Mouse (Mus musculus) skeletal muscle tissue, adult 2 months (tissue): Measurements from ENCODE around the gene Col18a1.

Source experiments
- DNase-seq: peaks from one replicate; pipeline ENCODE4 v3.0.0-alpha.2; 2012; ENCODE audit warnings: low read depth, low spot score

Gene Col18a1

GRCm38 (mm10) chr10:77182804-77183331, 16.5 kb upstream of the Col18a1 start:
- DNase-seq, result no peak

DNA sequence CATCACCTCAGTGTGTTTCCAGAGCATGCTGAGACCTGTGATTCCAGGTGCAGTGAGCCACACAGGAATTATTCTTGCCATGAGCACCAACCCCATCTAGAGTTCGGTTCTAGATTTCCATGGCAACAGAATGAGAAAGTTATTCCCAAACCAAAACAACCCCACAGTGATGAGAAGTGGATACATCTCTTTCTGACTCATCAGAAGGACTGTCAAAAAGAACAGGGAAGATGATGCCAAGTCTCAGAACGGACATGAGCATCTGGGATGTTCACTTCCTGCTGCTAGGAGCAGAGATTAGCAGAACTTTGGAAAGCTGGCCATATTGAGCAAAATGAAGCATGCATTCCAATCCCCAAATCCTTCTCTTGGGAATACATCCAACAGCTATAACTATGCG, 13.8 kb upstream of the Col18a1 start:
- DNase-seq, result no peak

DNA sequence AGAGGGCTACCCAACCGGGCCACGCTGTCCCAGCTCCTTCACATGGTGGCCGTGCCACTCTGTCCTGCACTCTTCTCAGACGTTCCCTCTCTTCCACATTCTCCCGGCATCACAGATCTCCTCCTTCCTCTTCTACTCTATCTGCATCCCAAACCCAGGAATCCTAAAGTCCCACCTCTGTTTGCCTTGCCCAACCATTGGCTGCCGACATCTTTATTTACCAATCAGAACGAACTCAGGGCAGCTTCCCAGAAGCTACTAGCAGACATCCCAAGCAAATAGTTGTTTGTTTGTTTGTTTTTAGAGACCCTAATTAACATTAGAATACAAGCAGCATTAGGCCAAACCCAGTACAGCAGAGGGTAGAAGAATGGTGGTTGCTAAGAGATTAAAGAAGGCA, 12.3 kb upstream of the Col18a1 start:
- no peak for DNase-seq

DNA sequence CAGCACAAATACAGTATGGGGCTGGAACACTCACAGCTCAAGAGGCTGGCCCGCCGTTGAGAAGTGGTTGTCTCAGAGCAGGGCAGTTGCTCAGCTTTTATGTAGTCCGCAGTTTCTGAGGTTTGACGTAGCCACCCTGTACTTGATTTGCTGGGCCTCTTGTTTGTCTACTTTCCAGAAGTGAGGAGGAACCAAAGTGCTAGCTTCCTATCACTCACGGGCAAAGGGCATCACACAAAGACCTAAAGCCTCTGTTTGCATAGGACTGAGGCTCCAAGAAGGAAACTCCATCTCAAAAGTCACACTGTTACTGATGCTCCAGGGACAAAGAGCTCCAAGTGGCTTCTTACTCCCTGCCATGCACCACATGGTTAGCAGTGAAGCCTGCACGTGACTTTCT, 4.1 kb upstream of the Col18a1 start:
- DNase-seq, result no peak

- DNase-seq, result no peak
These were observed 916 bp downstream of the Col18a1 start for GRCm38 (mm10) chr10:77165318-77165945.

GRCm38 (mm10) chr10:77164437-77165052, 1.8 kb downstream of the Col18a1 start:
- no peak for DNase-seq

DNA sequence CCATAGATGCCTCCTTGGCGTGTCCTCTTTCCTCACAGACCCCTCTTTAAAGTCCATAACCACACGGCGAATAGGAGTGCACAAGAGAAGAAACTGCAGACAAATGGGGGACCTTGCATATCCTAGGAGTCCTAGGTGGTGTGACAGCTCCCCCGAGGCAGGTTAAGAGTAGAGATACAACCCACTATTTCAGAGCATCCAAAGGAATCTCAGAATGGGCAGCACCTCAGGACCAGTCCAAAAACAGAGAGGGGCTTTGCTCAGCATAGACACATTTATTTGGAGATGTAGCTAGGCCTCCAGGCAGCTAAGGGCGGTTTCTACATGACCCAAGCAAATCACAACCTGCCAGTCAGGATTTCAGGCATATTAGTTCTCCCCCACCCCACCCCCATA, 2.3 kb downstream of the Col18a1 start:
- DNase-seq, result no peak

DNA sequence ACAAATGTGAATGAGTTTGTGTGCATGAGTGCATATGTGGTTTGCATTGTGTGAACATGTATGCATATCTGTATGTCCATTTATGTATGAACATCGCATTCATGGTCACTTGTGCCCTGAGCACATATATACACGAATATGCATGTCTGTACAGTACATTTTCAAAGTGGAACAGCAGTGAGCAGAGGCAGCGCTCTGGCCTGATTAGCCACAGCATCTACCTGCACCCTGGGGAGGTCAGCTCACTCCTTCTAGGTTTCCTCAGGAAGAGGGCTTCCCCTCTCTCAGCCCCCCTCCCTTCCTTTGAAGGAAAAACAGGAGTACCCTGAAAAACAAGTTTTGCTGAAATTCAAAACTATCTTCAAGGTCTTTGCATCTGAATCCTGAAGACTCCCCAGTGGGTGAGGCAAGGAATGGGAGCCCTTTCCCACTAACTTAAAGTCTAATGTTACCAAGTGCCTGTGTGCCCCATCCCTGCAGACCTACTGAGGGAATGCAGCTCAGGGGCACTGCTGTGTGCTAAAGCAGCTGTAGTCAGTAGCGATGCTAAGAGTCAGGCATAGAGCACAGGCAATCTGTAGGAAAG, 2.9 kb downstream of the Col18a1 start:
- no peak for DNase-seq

- no peak for DNase-seq
These were observed 6.8 kb downstream of the Col18a1 start for GRCm38 (mm10) chr10:77159573-77159972.

GRCm38 (mm10) chr10:77158948-77159347, 7.4 kb downstream of the Col18a1 start:
- no peak for DNase-seq

DNA sequence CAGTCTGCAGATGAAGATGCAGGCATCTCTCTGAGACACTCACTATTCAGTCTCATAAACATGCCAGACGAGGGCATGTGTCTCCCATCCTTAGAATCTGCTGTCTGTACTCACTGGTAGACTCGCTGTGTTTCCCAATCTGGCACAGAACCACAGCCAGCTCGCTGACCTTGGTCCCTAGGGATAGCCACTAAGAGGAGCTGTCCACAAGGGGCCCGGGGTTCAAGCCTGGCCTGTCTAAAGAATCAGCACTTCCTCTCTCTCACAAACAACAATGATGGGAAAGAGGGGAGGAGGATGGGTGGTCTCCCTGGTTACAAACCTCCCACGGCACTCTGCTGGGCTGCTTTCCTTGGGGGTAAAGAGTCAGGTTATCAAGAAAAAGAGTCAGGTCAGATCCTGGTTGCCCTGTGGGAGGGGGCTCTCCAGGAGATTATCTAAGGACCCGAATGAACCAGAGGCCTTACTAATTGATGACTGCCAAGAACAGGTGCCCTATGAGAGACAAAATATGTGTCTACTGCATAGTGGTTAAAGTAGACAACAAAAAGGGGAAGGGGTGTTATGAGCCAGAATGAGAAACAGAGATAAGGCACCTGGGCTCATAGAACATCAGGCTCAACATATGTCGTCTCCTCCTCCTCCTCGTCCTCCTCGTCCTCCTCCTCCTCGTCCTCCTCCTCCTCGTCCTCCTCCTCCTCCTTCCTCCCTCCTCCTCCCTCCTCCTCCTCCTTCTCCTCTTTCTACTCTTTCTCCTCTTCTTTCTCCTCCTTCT, 8.9 kb downstream of the Col18a1 start:
- DNase-seq, result no peak

GRCm38 (mm10) chr10:77152178-77152621, 14.1 kb downstream of the Col18a1 start:
- DNase-seq, result no peak

DNA sequence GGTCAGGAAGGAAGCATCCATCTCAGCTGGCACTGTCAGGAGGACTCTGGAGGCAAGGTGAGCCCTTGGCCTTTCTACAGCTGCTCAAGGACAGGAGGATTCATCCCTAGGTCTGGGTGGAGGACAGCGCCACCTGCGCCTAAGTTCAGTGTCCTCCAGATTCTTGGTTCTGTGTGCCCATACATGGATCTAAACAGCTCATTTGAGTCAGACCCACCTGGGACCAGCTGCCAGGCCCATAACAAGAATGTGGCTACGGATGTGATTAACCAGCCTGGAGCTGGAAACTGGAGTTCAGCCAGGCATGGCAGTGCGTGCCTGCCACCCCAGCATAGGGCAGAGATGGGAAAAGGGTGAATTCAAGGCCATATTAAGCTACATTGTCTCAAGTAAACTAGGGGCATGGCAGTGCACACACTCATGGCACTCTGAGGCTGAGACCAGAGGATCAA, 14.8 kb downstream of the Col18a1 start:
- no peak for DNase-seq

DNA sequence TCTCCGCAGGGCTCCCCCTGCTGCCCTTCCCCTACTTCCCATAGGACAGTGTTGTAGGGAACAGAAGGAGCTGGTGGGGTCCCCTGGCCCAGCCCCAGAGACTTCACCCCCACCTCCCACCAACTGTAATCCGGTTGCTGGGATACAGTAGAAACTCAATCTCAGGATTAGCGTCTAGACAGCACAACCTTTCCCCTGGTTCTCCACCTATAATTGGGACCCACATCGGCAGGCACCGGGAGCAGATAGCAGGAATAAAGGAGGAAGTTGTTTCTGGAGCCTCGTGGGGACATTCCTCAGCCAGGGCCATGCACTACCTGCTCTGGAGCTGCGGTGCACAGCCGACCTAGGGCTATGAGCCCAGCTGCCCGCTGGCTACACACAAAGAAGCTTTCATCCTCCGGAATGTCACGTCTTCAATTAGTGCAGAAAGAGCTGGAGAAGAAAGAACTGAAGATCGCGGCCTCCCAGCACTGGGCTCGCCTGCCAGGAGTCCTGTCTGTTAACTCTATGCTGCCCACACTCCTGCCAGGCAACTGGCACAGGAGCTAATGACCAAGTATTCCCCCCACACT, 15.3 kb downstream of the Col18a1 start:
- DNase-seq, result no peak

GRCm38 (mm10) chr10:77150016-77150415, 16.3 kb downstream of the Col18a1 start:
- DNase-seq, result no peak

DNA sequence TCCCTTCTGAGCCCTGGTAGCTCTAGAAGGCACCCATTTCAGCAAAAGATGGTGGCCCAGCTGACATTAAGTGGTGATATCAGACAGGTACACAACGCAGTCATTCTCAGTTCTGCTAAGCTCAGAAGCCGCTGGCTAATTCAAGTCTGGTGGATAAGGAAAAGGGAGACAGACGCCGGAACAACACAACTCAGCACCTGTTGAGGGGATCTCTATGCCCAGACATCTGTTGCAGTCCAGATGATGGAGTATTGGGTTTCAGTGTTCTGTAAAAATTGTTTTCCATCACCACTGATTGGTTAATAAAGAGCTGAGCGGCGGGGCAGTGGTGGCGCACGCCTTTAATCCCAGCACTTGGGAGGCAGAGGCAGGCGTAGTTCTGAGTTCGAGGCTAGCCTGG, 18.8 kb downstream of the Col18a1 start:
- no peak for DNase-seq

- DNase-seq, result peak; percentile 18
These were observed 19.4 kb downstream of the Col18a1 start for GRCm38 (mm10) chr10:77146901-77147463.

DNA sequence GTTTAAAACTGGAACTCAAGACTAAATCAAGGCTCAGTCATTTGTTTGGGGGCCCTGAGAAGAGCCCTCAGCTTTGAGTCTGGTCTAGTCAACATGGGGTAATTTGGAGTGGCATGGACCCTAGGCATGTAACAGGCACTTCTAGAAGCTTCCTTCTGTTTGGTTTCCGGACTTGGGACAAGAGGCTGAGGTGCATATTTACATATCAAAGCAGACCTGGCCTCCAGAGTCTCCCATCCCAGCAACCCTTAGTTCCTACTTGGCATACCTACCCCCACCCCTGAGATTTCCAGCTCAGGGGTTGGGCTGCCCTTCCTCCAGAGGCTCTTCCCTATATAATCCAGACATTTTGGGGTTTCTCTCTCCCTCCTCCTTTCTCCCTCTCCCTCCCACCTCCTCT, 20.4 kb downstream of the Col18a1 start:
- no peak for DNase-seq

- no peak for DNase-seq
These were observed 22.0 kb downstream of the Col18a1 start for GRCm38 (mm10) chr10:77144372-77144771.

DNA sequence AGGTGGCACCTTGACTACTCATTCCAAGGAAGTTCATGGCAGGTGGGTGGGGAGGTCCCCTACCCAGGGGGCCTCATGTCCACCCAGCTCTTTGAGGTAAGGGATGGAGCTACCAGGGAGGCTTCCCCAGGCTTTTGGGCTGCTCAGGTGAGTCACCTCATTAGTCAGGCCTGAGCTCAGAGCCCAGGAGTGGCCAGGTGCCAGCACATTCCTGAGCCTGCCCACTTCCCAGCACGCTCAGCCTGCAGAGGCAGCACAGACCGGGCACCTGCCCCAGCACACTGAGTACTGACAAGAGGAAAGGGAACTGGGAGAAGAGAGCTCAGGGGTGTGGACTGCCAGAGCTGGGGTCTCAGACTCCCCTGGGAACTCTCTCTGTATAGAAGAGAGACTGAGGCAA, 24.0 kb downstream of the Col18a1 start:
- DNase-seq, result no peak

- no peak for DNase-seq
These were observed 28.0 kb downstream of the Col18a1 start for GRCm38 (mm10) chr10:77138304-77138703.
